ENCODE assay signal across 10 mouse cellular contexts in genomic region chr19:3665510-3665909, GRCm38 (mm10). TPM values are rescaled to one million over a fixed set of nuclear protein-coding genes. Genes with fewer than 3 reads are reported as not detected.
DNase-seq lines count a peak whose midpoint lies in the region; ATAC-seq and TF ChIP-seq lines count a peak whose summit lies in the region.
"Had no signal": no experiment of that assay in that cellular context is flagged by ENCODE, and none has a peak within 500 bp of the region (broad histone marks: within the 10 kb centered on the region; RNA-seq: fewer than 3 reads in every experiment).

No protein-coding gene starts in this region.

- intact Hi-C loops in heart, postnatal 10 days (cut with DNase I), result no loop called here

- DNase-seq in midbrain, embryonic 11.5 days (ENCODE audit: low spot score, missing footprints), result peak; percentile 44
- peak; percentile 49 to 69 for DNase-seq in heart, postnatal 10 days
- no peak for DNase-seq in limb, embryonic 14.5 days (ENCODE audit: low spot score)
- peak; percentile 45 for DNase-seq in thymus, postnatal 4 days
- no peak for DNase-seq in spleen, adult 12 weeks (ENCODE audit: low spot score)
- no peak for DNase-seq in retina, postnatal 1 day

- no peaks in the 10 kb centered on the region for H3K4me1 ChIP-seq in midbrain, embryonic 11.5 days (ENCODE audit: control insufficient read depth, insufficient read depth, low read length)
- H3K4me1 ChIP-seq in midbrain, embryonic 16.5 days (ENCODE audit: control insufficient read depth, insufficient read depth, low read length), result no peaks in the 10 kb centered on the region
- H3K4me1 ChIP-seq in limb, embryonic 14.5 days (ENCODE audit: control insufficient read depth, insufficient read depth, low read length), result peaks cover 52% of the 10 kb centered on the region

- H3K27me3 ChIP-seq in midbrain, embryonic 11.5 days (ENCODE audit: control insufficient read depth, insufficient read depth, low read length), result no peaks in the 10 kb centered on the region
- no peaks in the 10 kb centered on the region for H3K27me3 ChIP-seq in midbrain, embryonic 16.5 days (ENCODE audit: control insufficient read depth, insufficient read depth, low read depth, low read length)
- no peaks in the 10 kb centered on the region for H3K27me3 ChIP-seq in limb, embryonic 14.5 days (ENCODE audit: control insufficient read depth, insufficient read depth, low read length)
- H3K27me3 ChIP-seq: forebrain, embryonic 13.5 days had no signal

- no peak for ATAC-seq in midbrain, embryonic 11.5 days (ENCODE audit: low FRiP score)
- no peak for ATAC-seq in midbrain, embryonic 16.5 days
- no peak for ATAC-seq in limb, embryonic 14.5 days (ENCODE audit: low FRiP score, low read depth)
- no peak for ATAC-seq in inflammation-experienced regulatory T-cells, adult 6 months
- ATAC-seq: forebrain, embryonic 13.5 days had no signal

- no peak overlapping the region for H3K27ac ChIP-seq in midbrain, embryonic 11.5 days (ENCODE audit: low read depth, low read length)
- H3K27ac ChIP-seq in midbrain, embryonic 16.5 days (ENCODE audit: low read length), result no peak overlapping the region
- H3K27ac ChIP-seq in limb, embryonic 14.5 days (replicated peaks; ENCODE audit: low read depth, low read length), result peak overlapping the region; percentile 38; the same call in 1 of the 2 replicates
- H3K27ac ChIP-seq: forebrain, embryonic 13.5 days; macrophage had no signal

- no peak overlapping the region for H3K4me3 ChIP-seq in midbrain, embryonic 11.5 days (ENCODE audit: low read depth, low read length)
- no peak overlapping the region for H3K4me3 ChIP-seq in midbrain, embryonic 16.5 days (ENCODE audit: low read depth, low read length)
- no peak overlapping the region for H3K4me3 ChIP-seq in limb, embryonic 14.5 days (replicated peaks; ENCODE audit: low read length)
- H3K4me3 ChIP-seq: forebrain, embryonic 13.5 days had no signal

- H3K4me2 ChIP-seq in midbrain, embryonic 11.5 days, result no peak overlapping the region
- H3K4me2 ChIP-seq in midbrain, embryonic 16.5 days (ENCODE audit: low read length), result no peak overlapping the region
- no peak overlapping the region for H3K4me2 ChIP-seq in limb, embryonic 14.5 days (replicated peaks; ENCODE audit: low read depth, low read length, severe bottlenecking)
- H3K4me2 ChIP-seq: forebrain, embryonic 13.5 days had no signal

- no peak for TF ChIP-seq POLR2A in limb, embryonic 14.5 days (IDR thresholded peaks at IDR 0.05; ENCODE audit: borderline replicate concordance, extremely low read depth, insufficient read depth, insufficient read length)

- 68% methylated on average over 5 of the region's 5 CpGs for WGBS in midbrain, embryonic 11.5 days
- WGBS in midbrain, embryonic 16.5 days, result 70% methylated on average over 5 of the region's 5 CpGs
- WGBS in limb, embryonic 14.5 days, result 21% methylated on average over 5 of the region's 5 CpGs

- no peaks in the 10 kb centered on the region for H3K9me3 ChIP-seq in midbrain, embryonic 11.5 days (ENCODE audit: control insufficient read depth, low read length)
- no peaks in the 10 kb centered on the region for H3K9me3 ChIP-seq in midbrain, embryonic 16.5 days (replicated peaks; ENCODE audit: control insufficient read depth, low read length, poor library complexity, severe bottlenecking)
- no peaks in the 10 kb centered on the region for H3K9me3 ChIP-seq in limb, embryonic 14.5 days (ENCODE audit: control insufficient read depth, low read length)
- H3K9me3 ChIP-seq: forebrain, embryonic 13.5 days had no signal

- H3K36me3 ChIP-seq in midbrain, embryonic 11.5 days (ENCODE audit: control insufficient read depth, insufficient read depth, low read length), result no peaks in the 10 kb centered on the region
- H3K36me3 ChIP-seq in midbrain, embryonic 16.5 days (ENCODE audit: control insufficient read depth, insufficient read depth, low read length), result no peaks in the 10 kb centered on the region
- H3K36me3 ChIP-seq in limb, embryonic 14.5 days (ENCODE audit: control insufficient read depth, insufficient read depth, low read length), result no peaks in the 10 kb centered on the region

- no peak overlapping the region for H3K9ac ChIP-seq in midbrain, embryonic 11.5 days (ENCODE audit: low read length)
- H3K9ac ChIP-seq in midbrain, embryonic 16.5 days (ENCODE audit: low read depth, low read length), result no peak overlapping the region
- peak overlapping the region; percentile 28; the same call in 1 of the 2 replicates for H3K9ac ChIP-seq in limb, embryonic 14.5 days (ENCODE audit: low read depth, low read length, severe bottlenecking)
- H3K9ac ChIP-seq: forebrain, embryonic 13.5 days had no signal

RNA-seq across cellular contexts. Expression of gene Lrp5, which starts 20.9 kb away (rescaled TPM):
- 2.6 and 2.8 TPM in 2 replicates for polyA plus RNA-seq in midbrain, embryonic 11.5 days (2014; fragmentation: Nextera tagmentation; extraction: Ambion mirVana)
- 0.89 and 0.92 TPM in 2 replicates for polyA plus RNA-seq in midbrain, embryonic 16.5 days (2015; fragmentation: Nextera tagmentation; extraction: Ambion mirVana)
- total RNA-seq in heart, postnatal 10 days (2021), result 10 to 100 TPM; 50.6 to 51.0 TPM
- 36.3 and 48.4 TPM in 2 replicates for polyA plus RNA-seq in limb, embryonic 14.5 days (2012; rRNA removed)
- polyA plus RNA-seq in limb, embryonic 14.5 days (2014; fragmentation: Nextera tagmentation; extraction: Ambion mirVana), result 9.5 and 9.8 TPM in 2 replicates
- under 1 TPM in 2 of 3 experiments, not detected in 1; 0.05 to 0.08 TPM for polyA plus RNA-seq in inflammation-experienced regulatory T-cells, adult 6 months (2017; shearing (Covaris generic))

RNA-seq across cellular contexts. Expression of gene 1810055G02Rik, which starts 42.6 kb away (rescaled TPM):
- polyA plus RNA-seq in midbrain, embryonic 11.5 days (2014; fragmentation: Nextera tagmentation; extraction: Ambion mirVana), result 34.6 and 38.9 TPM in 2 replicates
- polyA plus RNA-seq in midbrain, embryonic 16.5 days (2015; fragmentation: Nextera tagmentation; extraction: Ambion mirVana), result 33.3 and 33.4 TPM in 2 replicates
- 10 to 100 TPM; 12.0 to 14.2 TPM for total RNA-seq in heart, postnatal 10 days (2021)
- polyA plus RNA-seq in limb, embryonic 14.5 days (2012; rRNA removed), result 76.0 and 94.1 TPM in 2 replicates
- polyA plus RNA-seq in limb, embryonic 14.5 days (2014; fragmentation: Nextera tagmentation; extraction: Ambion mirVana), result 56.4 and 56.9 TPM in 2 replicates
- 1 to 10 TPM; 4.1 to 6.0 (median 5.3) TPM for polyA plus RNA-seq in inflammation-experienced regulatory T-cells, adult 6 months (2017; shearing (Covaris generic))

Comparison
In these comparisons a context has a peak if more than half of its experiments do, and no peak if none do; other contexts are left out.
1. DNase-seq: peak in midbrain, embryonic 11.5 days (single experiment), heart, postnatal 10 days (2 of 2) and thymus, postnatal 4 days (single experiment); none in limb, embryonic 14.5 days (single experiment), spleen, adult 12 weeks (single experiment) and retina, postnatal 1 day (single experiment).